Mouse (Mus musculus) kidney, embryonic 16.5 days (tissue): ENCODE measurements around the gene Khdrbs2. TPM values are rescaled to one million over a fixed set of nuclear protein-coding genes. Genes with fewer than 3 reads are reported as not detected.

Experiments used
- ATAC-seq: fragments of 200-750 bp; cut with Nextera tagmentation; 2 replicates; pipeline ENCODE4 v1.8.0; 2017; ENCODE audit warnings: moderate TSS enrichment; ENCODE audit not compliant: low FRiP score, low TSS enrichment
- H3K27ac ChIP-seq: fragments of 300-500 bp; sonication (generic); 2 replicates; pipeline ENCODE4 v1.5.1; 2014; ENCODE audit warnings: low read length
- H3K27me3 ChIP-seq: fragments of 300-500 bp; sonication (generic); 2 replicates; pipeline ENCODE4 v1.6.1; 2014; ENCODE audit warnings: low read length, control low read depth, mixed read lengths; ENCODE audit not compliant: insufficient read depth
- H3K36me3 ChIP-seq: fragments of 300-500 bp; sonication (generic); 2 replicates; pipeline ENCODE4 v1.6.1; 2014; ENCODE audit warnings: low read length, control low read depth, mixed read lengths; ENCODE audit not compliant: insufficient read depth
- H3K4me1 ChIP-seq: fragments of 300-500 bp; sonication (generic); 2 replicates; pipeline ENCODE4 v1.6.1; 2014; ENCODE audit warnings: low read length, control low read depth, mixed read lengths; ENCODE audit not compliant: insufficient read depth
- H3K4me2 ChIP-seq: fragments of 300-500 bp; sonication (generic); replicated peaks from 2 replicates; pipeline ENCODE4 v1.6.1; 2014; ENCODE audit warnings: low read depth, low read length
- H3K4me3 ChIP-seq: fragments of 300-500 bp; sonication (generic); 2 replicates; pipeline ENCODE4 v1.5.1; 2014; ENCODE audit warnings: mild to moderate bottlenecking, low read length
- H3K9ac ChIP-seq: fragments of 300-500 bp; sonication (generic); replicated peaks from 2 replicates; pipeline ENCODE4 v1.6.1; 2014; ENCODE audit warnings: low read length
- H3K9me3 ChIP-seq: fragments of 300-500 bp; sonication (generic); 2 replicates; pipeline ENCODE4 v1.6.1; 2016; ENCODE audit warnings: low read length, control low read depth
- WGBS: fragments of 180-500 bp; shearing (Covaris S2); extraction: QIAGEN DNeasy Blood & Tissue Kit; methylation state at CpG from one replicate; pipeline ENCODE4 v1.1.7; 2014; 5-methylcytosine and 5-hydroxymethylcytosine counted together
- polyA plus RNA-seq: library from polyadenylated mRNA; unstranded; fragments of >200 nt; fragmentation: Nextera tagmentation; extraction: Ambion mirVana; gene quantifications from 2 replicates; pipeline ENCODE4 v1.2.1, GENCODE M21; 2015

The Khdrbs2 gene
- polyA plus RNA-seq, 1 experiment from 2014 or later = 2.9 TPM

GRCm38 (mm10) chr1:32568901-32569300, 396.4 kb downstream of the Khdrbs2 start:
- H3K9ac ChIP-seq = no peak overlapping the region
- no peaks in the 10 kb centered on the region for H3K27me3 ChIP-seq
- H3K4me1 ChIP-seq = no peaks in the 10 kb centered on the region
- no peak overlapping the region for H3K4me2 ChIP-seq
- no peak overlapping the region for H3K4me3 ChIP-seq
- no peaks in the 10 kb centered on the region for H3K36me3 ChIP-seq
- no peak overlapping the region for H3K27ac ChIP-seq
- no peak for ATAC-seq
- no peaks in the 10 kb centered on the region for H3K9me3 ChIP-seq
- 76% methylated on average over 2 of the region's 2 CpGs for WGBS

DNA sequence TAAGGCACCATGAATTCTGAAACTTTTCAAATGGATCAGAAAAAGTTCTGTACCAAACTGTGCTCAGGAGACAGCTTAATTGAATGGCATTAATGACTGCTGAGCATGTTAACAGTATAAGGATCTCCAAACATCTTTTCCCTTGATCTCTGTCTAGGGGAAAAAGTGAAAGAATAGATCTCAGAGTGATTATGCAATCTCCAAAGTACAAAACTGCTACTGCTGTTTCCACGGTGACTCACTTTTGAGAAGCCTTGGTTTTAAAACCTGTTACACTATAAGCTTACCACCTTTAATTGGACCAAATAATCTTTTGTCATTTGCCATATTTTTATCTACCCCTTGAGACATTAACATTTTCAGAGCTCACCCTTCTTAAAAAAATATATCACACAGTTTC, 453.5 kb downstream of the Khdrbs2 start:
- Histone ChIP-seq H3K4me2 (no peak overlapping the region), H3K36me3 (no peaks in the 10 kb centered on the region), H3K27me3 (no peaks in the 10 kb centered on the region), H3K9me3 (0 out of 2 replicates have a peak, but pooled peaks cover 2% of the 10 kb centered on the region), H3K4me1 (no peaks in the 10 kb centered on the region), H3K9ac (no peak overlapping the region), H3K27ac (no peak overlapping the region), H3K4me3 (no peak overlapping the region)
- no peak for ATAC-seq
- 82% methylated on average over 1 of the region's 1 CpGs for WGBS

DNA sequence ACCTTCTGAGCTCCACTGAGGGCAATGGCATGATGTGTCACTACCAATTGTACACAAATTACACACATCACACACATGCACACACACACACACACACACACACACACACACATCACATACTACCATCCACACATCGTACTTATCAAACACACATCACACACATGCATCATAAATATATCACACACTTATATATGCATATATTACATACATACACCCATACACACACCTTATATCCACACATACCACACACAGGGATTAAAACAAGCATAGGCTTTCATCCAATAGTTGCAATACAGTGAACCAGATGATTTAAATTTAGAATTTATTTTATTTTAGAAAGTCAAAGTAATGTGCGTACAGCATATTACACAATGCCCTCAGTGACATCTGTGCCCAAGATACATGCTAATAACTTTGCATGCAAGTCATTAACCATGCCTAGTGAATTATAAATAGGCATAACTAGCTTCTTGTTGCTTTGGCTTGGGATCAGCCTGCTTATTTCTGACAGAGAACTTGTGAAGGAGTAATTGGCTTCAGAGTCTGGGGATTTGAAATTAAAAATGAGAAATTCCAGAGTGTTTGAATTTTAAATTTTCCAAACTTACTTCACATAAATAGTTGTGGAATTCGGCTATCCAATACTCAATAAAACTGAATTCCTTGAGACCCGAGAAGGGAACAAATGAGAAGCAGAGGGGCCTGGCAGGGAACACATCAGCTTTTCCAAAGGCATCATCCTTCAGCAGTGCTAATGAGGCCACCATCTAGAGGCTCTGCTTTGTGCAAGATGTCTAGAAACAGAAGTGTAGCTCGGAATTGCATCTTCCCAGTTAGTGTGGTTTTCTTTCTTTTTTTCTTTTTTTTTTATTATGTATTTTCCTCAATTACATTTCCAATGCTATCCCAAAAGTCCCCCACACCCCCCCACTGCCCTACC, 460.2 kb downstream of the Khdrbs2 start:
- Histone ChIP-seq H3K4me2 (no peak overlapping the region), H3K4me1 (no peaks in the 10 kb centered on the region), H3K9ac (no peak overlapping the region), H3K9me3 (0 out of 2 replicates have a peak, but pooled peaks cover 2% of the 10 kb centered on the region), H3K27me3 (no peaks in the 10 kb centered on the region), H3K4me3 (no peak overlapping the region), H3K27ac (no peak overlapping the region), H3K36me3 (no peaks in the 10 kb centered on the region)
- no peak for ATAC-seq
- 86% methylated on average over 5 of the region's 5 CpGs for WGBS

- H3K27me3 ChIP-seq = no peaks in the 10 kb centered on the region
- no peaks in the 10 kb centered on the region for H3K36me3 ChIP-seq
- no peak overlapping the region for H3K4me2 ChIP-seq
- H3K4me3 ChIP-seq = no peak overlapping the region
- no peak for ATAC-seq
- no peaks in the 10 kb centered on the region for H3K4me1 ChIP-seq
- H3K9ac ChIP-seq = no peak overlapping the region
- H3K9me3 ChIP-seq = 0 out of 2 replicates have a peak, but pooled peaks cover 2% of the 10 kb centered on the region
- 87% methylated on average over 4 of the region's 4 CpGs for WGBS
- H3K27ac ChIP-seq = no peak overlapping the region
Measured at GRCm38 (mm10) chr1:32633404-32633803, 460.9 kb downstream of the Khdrbs2 start.

DNA sequence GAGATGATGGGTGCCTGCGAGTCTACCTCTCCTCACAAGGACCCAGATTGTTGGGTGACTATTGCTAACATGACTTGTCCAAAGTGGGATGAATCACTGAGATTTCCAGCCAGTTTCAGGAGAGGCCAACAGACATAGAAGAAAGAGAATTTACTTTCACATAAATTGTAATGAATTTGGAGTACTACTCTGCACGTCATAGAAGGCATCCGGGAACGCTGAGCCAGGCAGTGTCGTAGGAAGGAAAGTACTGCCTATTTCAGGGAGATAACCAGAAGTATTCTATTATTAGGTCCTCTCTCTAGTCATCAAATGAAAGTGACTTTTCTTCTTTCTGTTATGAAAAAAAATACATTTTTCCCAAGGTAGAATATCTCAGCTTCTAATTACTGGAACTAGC, 466.6 kb downstream of the Khdrbs2 start:
- no peak for ATAC-seq
- Histone ChIP-seq H3K9ac (no peak overlapping the region), H3K4me2 (no peak overlapping the region), H3K36me3 (no peaks in the 10 kb centered on the region), H3K9me3 (no peaks in the 10 kb centered on the region), H3K4me1 (no peaks in the 10 kb centered on the region), H3K27me3 (no peaks in the 10 kb centered on the region), H3K27ac (no peak overlapping the region), H3K4me3 (no peak overlapping the region)
- 92% methylated on average over 5 of the region's 5 CpGs for whole genome bisulfite sequencing

DNA sequence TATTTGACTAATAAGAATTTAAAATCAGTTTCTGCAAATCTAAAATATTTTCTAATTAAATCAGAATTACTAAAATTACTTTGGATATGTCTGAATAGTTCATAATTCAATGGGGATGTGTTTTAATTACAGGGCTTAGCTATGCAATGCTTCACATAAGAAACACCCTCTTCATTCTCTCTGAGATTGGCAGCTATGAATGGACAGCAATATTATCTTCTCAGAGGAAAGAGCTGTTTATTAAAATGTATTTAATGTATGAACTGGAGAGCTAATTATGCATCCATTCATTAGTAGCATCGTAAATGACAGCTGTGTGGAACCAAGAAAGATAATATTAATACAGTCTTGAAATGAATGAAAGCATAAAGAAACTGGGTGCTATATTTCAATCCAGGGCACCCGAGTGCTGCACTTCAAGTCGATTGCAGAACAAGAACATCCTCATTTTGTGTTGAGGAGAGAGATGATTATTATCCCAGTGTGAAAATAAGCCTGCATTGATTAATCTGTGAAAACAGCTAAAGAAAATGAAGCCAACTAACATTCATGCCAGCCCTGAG, 477.2 kb downstream of the Khdrbs2 start:
- H3K4me3 ChIP-seq = no peak overlapping the region
- H3K27me3 ChIP-seq = no peaks in the 10 kb centered on the region
- H3K9me3 ChIP-seq = no peaks in the 10 kb centered on the region
- H3K4me2 ChIP-seq = no peak overlapping the region
- WGBS = 87% methylated on average over 3 of the region's 3 CpGs
- no peak for ATAC-seq
- H3K27ac ChIP-seq = no peak overlapping the region
- H3K9ac ChIP-seq = no peak overlapping the region
- no peaks in the 10 kb centered on the region for H3K4me1 ChIP-seq
- no peaks in the 10 kb centered on the region for H3K36me3 ChIP-seq

- ATAC-seq = no peak
- Histone ChIP-seq H3K9ac (no peak overlapping the region), H3K9me3 (no peaks in the 10 kb centered on the region), H3K4me1 (no peaks in the 10 kb centered on the region), H3K4me2 (no peak overlapping the region), H3K27me3 (no peaks in the 10 kb centered on the region), H3K27ac (no peak overlapping the region), H3K4me3 (no peak overlapping the region), H3K36me3 (no peaks in the 10 kb centered on the region)
- WGBS = 79% methylated on average over 9 of the region's 9 CpGs
Measured at GRCm38 (mm10) chr1:32693806-32694205, 521.3 kb downstream of the Khdrbs2 start.

DNA sequence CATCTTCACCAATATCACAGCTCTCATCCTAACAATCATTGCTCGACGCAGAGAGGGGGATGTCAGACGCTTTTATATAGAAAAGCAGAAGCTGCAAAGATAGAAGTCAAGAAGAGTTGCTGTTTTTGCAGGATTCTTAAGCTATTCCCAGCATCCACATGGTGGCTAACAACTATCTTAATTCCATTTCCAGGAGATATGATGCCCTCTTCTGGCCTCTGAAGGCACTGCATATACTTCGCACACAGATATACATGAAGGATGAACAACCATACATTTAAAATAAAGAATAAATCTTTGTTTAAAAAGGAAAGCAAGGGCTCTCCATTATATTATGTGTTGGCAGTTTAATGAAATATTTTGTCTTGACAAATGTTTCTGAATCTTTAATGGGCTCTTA, 527.6 kb downstream of the Khdrbs2 start:
- no peaks in the 10 kb centered on the region for H3K4me1 ChIP-seq
- no peaks in the 10 kb centered on the region for H3K27me3 ChIP-seq
- 95% methylated on average over 4 of the region's 4 CpGs for WGBS
- H3K36me3 ChIP-seq = no peaks in the 10 kb centered on the region
- no peak for ATAC-seq
- H3K4me3 ChIP-seq = no peak overlapping the region
- no peak overlapping the region for H3K9ac ChIP-seq
- H3K27ac ChIP-seq = no peak overlapping the region
- H3K9me3 ChIP-seq = no peaks in the 10 kb centered on the region
- no peak overlapping the region for H3K4me2 ChIP-seq

GRCm38 (mm10) chr1:32701267-32701666, 528.8 kb downstream of the Khdrbs2 start:
- no peaks in the 10 kb centered on the region for H3K4me1 ChIP-seq
- no peaks in the 10 kb centered on the region for H3K27me3 ChIP-seq
- no peaks in the 10 kb centered on the region for H3K36me3 ChIP-seq
- H3K4me2 ChIP-seq = no peak overlapping the region
- H3K27ac ChIP-seq = no peak overlapping the region
- no peak overlapping the region for H3K9ac ChIP-seq
- WGBS = 94% methylated on average over 3 of the region's 3 CpGs
- ATAC-seq = no peak
- no peak overlapping the region for H3K4me3 ChIP-seq
- H3K9me3 ChIP-seq = no peaks in the 10 kb centered on the region
